Mouse (Mus musculus) layer of hippocampus, adult 2 months (tissue): ENCODE measurements around the gene Ugt3a1. TPM values are rescaled to one million over a fixed set of nuclear protein-coding genes. Genes with fewer than 3 reads are reported as not detected.
"Not testable (repeated sequence)": the region's sequence is repeated elsewhere in the genome, so short reads cannot be mapped to it uniquely, and the experiment has no call there.

Experiments used
- DNase-seq, 2 experiments: peaks; one replicate each; pipeline ENCODE4 v3.0.0; 2022; ENCODE audit warnings: low spot score in 2 of 2
- H3K27ac ChIP-seq: fragments of 200-600 bp; 2 replicates; pipeline ENCODE4 v1.8.1; 2022
- H3K4me3 ChIP-seq: fragments of 200-600 bp; 2 replicates; pipeline ENCODE4 v1.8.1; 2022; ENCODE audit warnings: mild to moderate bottlenecking
- CTCF ChIP-seq: fragments of 200-600 bp; conservative IDR thresholded peaks from 2 replicates; pipeline ENCODE4 v1.8.1; 2022; ENCODE audit warnings: antibody characterized with exemption, mild to moderate bottlenecking, moderate library complexity
- long read RNA-seq, 2 experiments: library from polyadenylated mRNA; stranded (forward); transcript quantifications; one replicate each; pipeline ENCODE4 v2.0.0; 2021; ENCODE audit warnings: borderline mapping rate in 2 of 2
- total RNA-seq, 2 experiments: library from RNA; stranded (reverse); gene quantifications; 2 replicates each; pipeline ENCODE4 v1.2.3; 2021

The Ugt3a1 gene
- total RNA-seq: not detected
- long read RNA-seq, experiment 1: 0 reads
- long read RNA-seq, experiment 2: 0 reads

DNA sequence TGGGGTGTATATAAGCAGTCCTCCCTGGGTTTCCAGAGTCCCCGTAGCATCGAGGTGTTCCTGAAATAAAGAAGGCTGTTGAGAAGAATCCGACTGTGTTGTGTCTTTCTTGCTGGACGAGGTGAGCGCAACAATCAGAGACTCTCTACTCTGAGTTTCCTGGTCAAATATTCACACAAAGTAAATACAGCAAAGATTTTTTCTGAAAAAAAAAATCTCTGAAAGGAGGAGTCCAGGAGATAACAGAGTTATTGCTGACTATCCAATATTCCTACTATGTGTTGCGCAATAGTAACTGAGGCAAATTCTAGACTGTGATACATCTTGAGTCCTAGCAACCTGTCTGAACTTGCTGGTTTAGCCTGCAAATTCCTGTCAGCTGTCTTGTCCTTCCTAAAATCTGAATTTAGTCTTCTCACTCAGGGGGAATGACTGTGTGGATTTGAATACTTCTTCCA, at the start of gene Ugt3a1:
TSS of gene Ugt3a1 (plus strand) at position 51 of the 458 bp plus-strand sequence.
- no peak for DNase-seq
- no peak within 1 kb of the TSS for H3K27ac ChIP-seq
- H3K4me3 ChIP-seq: no peak within 1 kb of the TSS
- TF ChIP-seq CTCF: no peak

- DNase-seq, H3K4me3 ChIP-seq, H3K27ac ChIP-seq: not testable (repeated sequence)
Observed at GRCm38 (mm10) chr15:9230917-9231316, 45.8 kb upstream of the Ugt3a1 start.

- Histone ChIP-seq H3K27ac (no peak overlapping the region), H3K4me3 (no peak overlapping the region)
- no peak for TF ChIP-seq CTCF
- DNase-seq: no peak
Observed at GRCm38 (mm10) chr15:9246345-9246744, 30.3 kb upstream of the Ugt3a1 start.

- no peak for TF ChIP-seq CTCF
- no peak overlapping the region for H3K27ac ChIP-seq
- no peak for DNase-seq
- H3K4me3 ChIP-seq: no peak overlapping the region
Observed at GRCm38 (mm10) chr15:9252891-9253290, 23.8 kb upstream of the Ugt3a1 start.

DNA sequence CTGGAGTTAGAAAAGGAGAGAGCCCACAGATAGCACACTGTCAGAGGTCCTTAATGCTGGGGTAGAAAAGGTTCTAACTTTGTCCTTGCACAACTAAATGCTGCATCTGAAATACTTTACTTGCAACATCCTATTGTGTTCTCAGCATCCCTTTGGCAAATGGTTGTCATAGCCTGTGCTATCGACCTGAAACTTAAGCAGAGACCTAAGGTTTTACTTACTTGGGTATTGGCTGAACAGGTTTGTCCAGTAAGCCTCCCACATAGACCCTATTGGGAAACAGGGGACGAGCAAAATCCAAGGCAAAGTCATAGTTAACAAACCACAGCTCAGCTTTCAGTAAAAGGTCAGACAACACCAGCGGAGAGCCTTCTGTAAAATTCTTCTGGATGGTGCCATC, 16.1 kb upstream of the Ugt3a1 start:
- TF ChIP-seq CTCF: no peak
- no peak overlapping the region for H3K27ac ChIP-seq
- H3K4me3 ChIP-seq: no peak overlapping the region
- DNase-seq: no peak

- no peak overlapping the region for H3K27ac ChIP-seq
- TF ChIP-seq CTCF: no peak
Observed at GRCm38 (mm10) chr15:9271876-9272275, 4.8 kb upstream of the Ugt3a1 start.

GRCm38 (mm10) chr15:9279026-9279425, 2.3 kb downstream of the Ugt3a1 start:
- TF ChIP-seq CTCF: no peak
- no peak overlapping the region for H3K27ac ChIP-seq
- H3K4me3 ChIP-seq: no peak overlapping the region
- no peak for DNase-seq

More at GRCm38 (mm10) chr15:9271876-9272275, 4.8 kb upstream of the Ugt3a1 start:
- no peak for DNase-seq
- H3K4me3 ChIP-seq: no peak overlapping the region

DNA sequence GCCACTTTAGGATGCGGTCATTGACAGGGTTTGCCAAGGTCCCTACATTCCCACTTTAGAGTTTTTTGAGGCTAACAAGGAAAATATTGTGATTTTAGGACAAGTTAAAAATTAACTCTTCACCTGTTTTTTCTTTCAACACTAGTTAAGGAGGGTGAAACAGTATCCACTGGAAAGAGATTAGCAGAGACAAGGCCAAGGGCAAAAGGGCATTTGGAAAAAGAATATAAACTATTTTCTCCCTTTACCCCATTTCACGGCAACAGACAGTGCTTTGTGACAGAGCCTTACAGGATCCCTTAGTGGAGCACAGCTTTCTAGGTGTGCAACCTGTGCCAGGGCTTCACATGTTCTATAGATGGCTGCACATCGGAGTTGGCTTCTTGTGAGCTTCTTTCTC, 2.9 kb downstream of the Ugt3a1 start:
- H3K4me3 ChIP-seq: no peak overlapping the region
- DNase-seq: no peak
- no peak for TF ChIP-seq CTCF

GRCm38 (mm10) chr15:9283165-9283564, 6.5 kb downstream of the Ugt3a1 start:
- no peak for TF ChIP-seq CTCF
- H3K4me3 ChIP-seq: no peak overlapping the region
- no peak overlapping the region for H3K27ac ChIP-seq
- no peak for DNase-seq

More for the DNA sequence above, 2.9 kb downstream of the Ugt3a1 start:
- H3K27ac ChIP-seq: no peak overlapping the region

DNA sequence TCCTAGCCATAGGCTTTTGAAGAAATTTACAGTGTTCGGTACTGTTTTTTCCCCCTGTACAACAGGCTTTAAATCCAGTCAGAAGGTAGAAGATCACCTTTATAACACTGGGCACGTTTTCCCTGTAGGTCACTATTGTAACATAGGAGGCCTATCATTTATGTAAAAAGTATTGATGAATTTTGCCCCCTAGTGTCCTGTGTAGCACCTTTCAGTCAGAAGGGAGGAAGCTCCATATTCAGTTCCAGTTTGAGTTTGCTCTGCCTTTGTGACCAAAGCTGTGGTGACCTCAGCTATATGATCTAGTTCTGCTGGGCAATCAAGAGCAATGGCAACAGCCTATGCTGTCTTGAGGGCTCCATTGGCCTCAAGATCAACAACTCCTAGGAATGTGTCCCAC, 13.0 kb downstream of the Ugt3a1 start:
- DNase-seq: no peak
- peak; percentile 35 for TF ChIP-seq CTCF
- Histone ChIP-seq H3K27ac (no peak overlapping the region), H3K4me3 (no peak overlapping the region)

DNA sequence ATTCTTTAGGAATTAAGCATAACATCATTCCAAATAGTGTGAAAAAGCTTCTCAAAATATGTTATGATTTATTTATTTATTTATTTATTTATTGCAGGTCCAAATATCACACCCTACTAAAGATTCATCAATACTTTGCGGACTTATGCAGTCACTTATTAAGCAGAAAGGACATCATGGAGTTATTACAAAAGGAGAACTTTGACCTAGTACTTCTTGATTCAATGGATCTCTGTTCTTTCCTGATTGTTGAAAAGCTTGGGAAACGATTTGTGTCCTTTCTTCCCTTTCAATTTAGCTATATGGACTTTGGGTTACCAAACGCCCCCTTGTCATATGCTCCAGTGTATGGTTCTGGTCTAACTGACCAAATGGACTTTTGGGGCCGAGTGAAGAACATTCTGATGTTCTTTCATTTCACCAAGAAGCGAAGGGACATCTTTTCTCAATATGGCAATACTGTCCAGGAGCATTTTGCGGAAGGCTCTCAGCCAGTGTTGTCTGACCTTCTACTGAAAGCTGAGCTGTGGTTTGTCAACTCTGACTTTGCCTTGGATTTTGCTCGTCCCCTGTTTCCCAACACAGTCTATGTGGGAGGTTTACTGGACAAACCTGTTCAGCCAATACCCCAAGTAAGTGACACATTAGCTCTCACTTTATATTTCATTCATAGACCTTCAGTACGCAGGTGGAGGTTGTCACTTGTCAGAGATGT, 29.4 kb downstream of the Ugt3a1 start:
- Histone ChIP-seq H3K4me3 (no peak overlapping the region), H3K27ac (no peak overlapping the region)
- no peak for DNase-seq
- TF ChIP-seq CTCF: no peak

GRCm38 (mm10) chr15:9334596-9334995, 57.9 kb downstream of the Ugt3a1 start:
- DNase-seq: no peak
- Histone ChIP-seq H3K27ac (no peak overlapping the region), H3K4me3 (no peak overlapping the region)
- TF ChIP-seq CTCF: no peak

GRCm38 (mm10) chr15:9335341-9335740, 58.7 kb downstream of the Ugt3a1 start, which contains the start of gene Ugt3a2:
Gene Ugt3a2 (plus strand): TSS chr15:9335550.
- TF ChIP-seq CTCF: no peak
- Histone ChIP-seq H3K4me3 (no peak within 1 kb of the TSS), H3K27ac (no peak within 1 kb of the TSS)
- no peak for DNase-seq

- DNase-seq: no peak
- no peak for TF ChIP-seq CTCF
- Histone ChIP-seq H3K27ac (no peak overlapping the region), H3K4me3 (no peak overlapping the region)
Observed at GRCm38 (mm10) chr15:9336616-9337015, 59.9 kb downstream of the Ugt3a1 start.

DNA sequence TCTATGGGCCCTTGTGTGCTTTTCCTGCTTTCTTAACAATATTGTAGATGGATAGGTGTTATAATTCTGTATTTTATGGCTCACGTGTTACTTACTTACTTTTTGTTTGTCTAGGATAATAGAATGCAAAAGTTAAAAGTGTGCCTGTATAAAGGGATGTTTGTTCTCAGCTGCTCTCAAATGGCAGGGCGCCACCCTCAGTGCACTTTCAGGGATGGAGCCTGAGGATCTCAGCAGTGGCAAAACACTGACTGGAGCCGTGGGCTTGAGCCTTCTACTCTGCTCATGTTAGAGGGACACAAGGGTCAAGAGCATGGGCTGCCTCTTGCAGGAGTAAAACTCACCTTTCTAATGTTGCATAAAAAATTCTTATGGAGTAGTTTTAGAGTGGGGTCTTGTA, 60.3 kb downstream of the Ugt3a1 start:
- no peak overlapping the region for H3K4me3 ChIP-seq
- TF ChIP-seq CTCF: no peak
- DNase-seq: no peak
- no peak overlapping the region for H3K27ac ChIP-seq
